14 mouse cellular contexts compared by ENCODE assay signal in the genomic region with DNA sequence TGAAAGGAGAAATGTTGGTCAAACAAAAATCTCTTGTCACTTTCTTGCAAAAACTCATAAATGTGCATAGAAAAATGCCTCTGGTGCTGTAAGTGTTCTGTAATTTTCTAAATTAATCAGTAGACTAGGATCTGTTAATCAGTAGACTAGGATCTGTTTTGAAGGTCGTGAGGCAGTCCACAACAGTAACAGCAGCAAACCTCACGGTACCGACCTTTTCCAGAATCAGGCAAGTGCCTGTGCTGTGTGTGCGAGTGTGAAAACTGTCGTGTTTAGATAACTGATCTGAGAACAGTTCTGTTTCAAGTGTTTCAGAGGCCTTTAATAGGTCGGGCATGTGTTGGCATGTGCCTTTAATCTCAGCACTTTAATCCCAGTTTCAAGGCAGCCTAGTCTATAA.
"Had no signal": no experiment of that assay in that cellular context is flagged by ENCODE, and none has a peak within 500 bp of the region (broad histone marks: within the 10 kb centered on the region; RNA-seq: fewer than 3 reads in every experiment).

No protein-coding gene starts in this region.

- H3K4me3 ChIP-seq: hindbrain, embryonic 15.5 days; limb, embryonic 13.5 days; liver, embryonic 12.5 days; midbrain, embryonic 13.5 days had no signal

- ATAC-seq: inflammation-experienced regulatory T-cells, adult 6 months; intestine, postnatal 0 days; liver, embryonic 12.5 days; midbrain, embryonic 13.5 days had no signal

- DNase-seq: layer of hippocampus, adult 9-11 months; layer of hippocampus, postnatal 36 days; left cerebral cortex, postnatal 4 days; lung, embryonic 14.5 days; lung, postnatal 10 days; lung, postnatal 4 days; right cerebral cortex, postnatal 25 days; thymus, postnatal 36 days had no signal

- H3K9ac ChIP-seq: hindbrain, embryonic 15.5 days; limb, embryonic 13.5 days; liver, embryonic 12.5 days; lung, embryonic 14.5 days; midbrain, embryonic 13.5 days had no signal

- H3K27me3 ChIP-seq: hindbrain, embryonic 15.5 days; limb, embryonic 13.5 days; liver, embryonic 12.5 days; midbrain, embryonic 13.5 days had no signal

- H3K9me3 ChIP-seq: hindbrain, embryonic 15.5 days; limb, embryonic 13.5 days; liver, embryonic 12.5 days; midbrain, embryonic 13.5 days had no signal

- H3K4me2 ChIP-seq: hindbrain, embryonic 15.5 days; limb, embryonic 13.5 days; liver, embryonic 12.5 days; lung, embryonic 14.5 days; midbrain, embryonic 13.5 days had no signal

- H3K27ac ChIP-seq: hindbrain, embryonic 15.5 days; limb, embryonic 13.5 days; liver, embryonic 12.5 days; midbrain, embryonic 13.5 days had no signal
